Mouse (Mus musculus): Measurements from ENCODE around the gene Cybb. TPM values are rescaled to one million over a fixed set of nuclear protein-coding genes. Genes with fewer than 3 reads are reported as not detected.

Cybb gene
- 3.5 and 8.0 TPM in 2 replicates for polyA plus RNA-seq (2012; rRNA removed; ENCODE audit: low replicate concordance)

GRCm38 (mm10) chrX:9487671-9488070 lies at the start of gene Cybb:
Gene Cybb, minus strand, starts transcription at chrX:9487771.

Other genes with a start within 250 kb of the Cybb start
- not detected in 2 replicates for gene Gm14862, start 230.9 kb downstream of the Cybb start, polyA plus RNA-seq (2012; rRNA removed; ENCODE audit: low replicate concordance)
- 1.5 and 1.7 TPM in 2 replicates for gene Xk, start 215.0 kb downstream of the Cybb start, polyA plus RNA-seq (2012; rRNA removed; ENCODE audit: low replicate concordance)
- gene H2al1m, start 204.0 kb downstream of the Cybb start, polyA plus RNA-seq (2012; rRNA removed; ENCODE audit: low replicate concordance): 0.47 TPM in 1 of 2 replicates, not detected in the other
- 0.52 TPM in 1 of 2 replicates, not detected in the other for gene H2al1k, start 137.1 kb downstream of the Cybb start, polyA plus RNA-seq (2012; rRNA removed; ENCODE audit: low replicate concordance)
- gene H2al1o, start 84.6 kb upstream of the Cybb start, polyA plus RNA-seq (2012; rRNA removed; ENCODE audit: low replicate concordance): not detected in 2 replicates
- gene Dynlt3, start 175.2 kb upstream of the Cybb start, polyA plus RNA-seq (2012; rRNA removed; ENCODE audit: low replicate concordance): 6.5 and 28.1 TPM in 2 replicates